Mouse (Mus musculus) limb, embryonic 13.5 days (tissue): ENCODE measurements around the gene Sectm1a. TPM values are rescaled to one million over a fixed set of nuclear protein-coding genes. Genes with fewer than 3 reads are reported as not detected.

ENCODE experiments used
- ATAC-seq: fragments of 200-750 bp; cut with Nextera tagmentation; 2 replicates; pipeline ENCODE4 v1.8.0; 2017; ENCODE audit warnings: low read depth, moderate number of reproducible peaks, moderate TSS enrichment; ENCODE audit not compliant: low FRiP score
- H3K27ac ChIP-seq: fragments of 300-500 bp; sonication (generic); 2 replicates; pipeline ENCODE4 v1.5.1; 2015; ENCODE audit warnings: inconsistent platforms, mild to moderate bottlenecking, moderate library complexity
- H3K27me3 ChIP-seq: fragments of 300-500 bp; sonication (generic); 2 replicates; pipeline ENCODE4 v1.6.1; 2015; ENCODE audit warnings: mild to moderate bottlenecking, inconsistent platforms
- H3K36me3 ChIP-seq: fragments of 300-500 bp; sonication (generic); 2 replicates; pipeline ENCODE4 v1.6.1; 2015; ENCODE audit warnings: inconsistent platforms, mild to moderate bottlenecking, moderate library complexity
- H3K4me1 ChIP-seq: fragments of 300-500 bp; sonication (generic); 2 replicates; pipeline ENCODE4 v1.6.1; 2015; ENCODE audit warnings: inconsistent platforms
- H3K4me2 ChIP-seq: fragments of 300-500 bp; sonication (generic); replicated peaks from 2 replicates; pipeline ENCODE4 v1.6.1; 2015; ENCODE audit warnings: inconsistent platforms, mild to moderate bottlenecking, moderate library complexity
- H3K4me3 ChIP-seq: fragments of 300-500 bp; sonication (generic); 2 replicates; pipeline ENCODE4 v1.5.1; 2015; ENCODE audit warnings: moderate library complexity, mild to moderate bottlenecking, inconsistent platforms
- H3K9ac ChIP-seq: fragments of 300-500 bp; sonication (generic); 2 replicates; pipeline ENCODE4 v1.6.1; 2015; ENCODE audit warnings: mild to moderate bottlenecking, inconsistent platforms
- H3K9me3 ChIP-seq: fragments of 300-500 bp; sonication (generic); 2 replicates; pipeline ENCODE4 v1.6.1; 2016; ENCODE audit warnings: inconsistent platforms
- WGBS: fragments of 180-500 bp; shearing (Covaris S2); methylation state at CpG from one replicate; pipeline ENCODE4 v1.1.7; 2015; 5-methylcytosine and 5-hydroxymethylcytosine counted together
- polyA plus RNA-seq: library from polyadenylated mRNA; unstranded; fragments of >200 nt; fragmentation: Nextera tagmentation; extraction: Ambion mirVana; gene quantifications from 2 replicates; pipeline ENCODE4 v1.2.1, GENCODE M21; 2015

Gene Sectm1a
- 0.13 and 0.37 TPM in 2 replicates for polyA plus RNA-seq

GRCm38 (mm10) chr11:121081120-121081519, at the start of gene Sectm1a:
Sectm1a (minus strand) TSS chr11:121081220.
- Histone ChIP-seq H3K4me2 (no peak within 1 kb of the TSS), H3K27ac (no peak within 1 kb of the TSS)
- 65% methylated on average over 3 of the region's 3 CpGs for WGBS

GRCm38 (mm10) chr11:121129616-121130015, 48.6 kb upstream of the Sectm1a start:
- Histone ChIP-seq H3K4me2 (no peak overlapping the region), H3K4me1 (no peaks in the 10 kb centered on the region), H3K36me3 (no peaks in the 10 kb centered on the region)

More at GRCm38 (mm10) chr11:121081120-121081519, at the start of gene Sectm1a:
- no peak within 1 kb of the TSS for H3K4me3 ChIP-seq
- no peaks in the 10 kb centered on the region for H3K9me3 ChIP-seq
- no peaks in the 10 kb centered on the region for H3K36me3 ChIP-seq
- H3K9ac ChIP-seq = no peak within 1 kb of the TSS
- H3K27me3 ChIP-seq = no peaks in the 10 kb centered on the region
- no peak for ATAC-seq
- no peaks in the 10 kb centered on the region for H3K4me1 ChIP-seq

GRCm38 (mm10) chr11:121127441-121127840, 46.4 kb upstream of the Sectm1a start:
- Histone ChIP-seq H3K4me3 (no peak overlapping the region), H3K27ac (no peak overlapping the region), H3K36me3 (no peaks in the 10 kb centered on the region), H3K27me3 (no peaks in the 10 kb centered on the region), H3K4me2 (no peak overlapping the region), H3K9ac (no peak overlapping the region), H3K9me3 (no peaks in the 10 kb centered on the region), H3K4me1 (no peaks in the 10 kb centered on the region)
- 92% methylated on average over 3 of the region's 3 CpGs for WGBS
- no peak for ATAC-seq

More at GRCm38 (mm10) chr11:121129616-121130015, 48.6 kb upstream of the Sectm1a start:
- Histone ChIP-seq H3K27ac (no peak overlapping the region), H3K27me3 (no peaks in the 10 kb centered on the region), H3K9me3 (no peaks in the 10 kb centered on the region), H3K9ac (no peak overlapping the region), H3K4me3 (no peak overlapping the region)
- no peak for ATAC-seq
- WGBS = 52% methylated on average over 1 of the region's 1 CpGs

- WGBS = 81% methylated on average over 1 of the region's 1 CpGs
- no peak for ATAC-seq
- Histone ChIP-seq H3K36me3 (no peaks in the 10 kb centered on the region), H3K27me3 (no peaks in the 10 kb centered on the region), H3K4me2 (no peak overlapping the region), H3K9me3 (no peaks in the 10 kb centered on the region), H3K4me3 (no peak overlapping the region), H3K4me1 (no peaks in the 10 kb centered on the region), H3K27ac (no peak overlapping the region), H3K9ac (no peak overlapping the region)
Observed at GRCm38 (mm10) chr11:121126395-121126794, 45.4 kb upstream of the Sectm1a start.

- no peaks in the 10 kb centered on the region for H3K9me3 ChIP-seq
- H3K9ac ChIP-seq = no peak overlapping the region
- ATAC-seq = no peak
- no peaks in the 10 kb centered on the region for H3K27me3 ChIP-seq
- 90% methylated on average over 3 of the region's 3 CpGs for WGBS
- no peak overlapping the region for H3K27ac ChIP-seq
- H3K36me3 ChIP-seq = no peaks in the 10 kb centered on the region
- no peak overlapping the region for H3K4me3 ChIP-seq
- no peaks in the 10 kb centered on the region for H3K4me1 ChIP-seq
- no peak overlapping the region for H3K4me2 ChIP-seq
Observed at GRCm38 (mm10) chr11:121125522-121126172, 44.6 kb upstream of the Sectm1a start.

GRCm38 (mm10) chr11:121123438-121123837, 42.4 kb upstream of the Sectm1a start:
- no peak overlapping the region for H3K4me3 ChIP-seq
- no peak overlapping the region for H3K4me2 ChIP-seq
- H3K9ac ChIP-seq = no peak overlapping the region
- 85% methylated on average over 4 of the region's 4 CpGs for WGBS
- no peaks in the 10 kb centered on the region for H3K27me3 ChIP-seq
- no peaks in the 10 kb centered on the region for H3K36me3 ChIP-seq
- no peaks in the 10 kb centered on the region for H3K4me1 ChIP-seq
- H3K9me3 ChIP-seq = no peaks in the 10 kb centered on the region
- ATAC-seq = no peak
- no peak overlapping the region for H3K27ac ChIP-seq

- H3K4me1 ChIP-seq = no peaks in the 10 kb centered on the region
- H3K27me3 ChIP-seq = no peaks in the 10 kb centered on the region
- H3K4me3 ChIP-seq = no peak overlapping the region
- 75% methylated on average over 2 of the region's 2 CpGs for WGBS
- H3K36me3 ChIP-seq = no peaks in the 10 kb centered on the region
- H3K9me3 ChIP-seq = no peaks in the 10 kb centered on the region
- H3K4me2 ChIP-seq = no peak overlapping the region
- ATAC-seq = no peak
- no peak overlapping the region for H3K9ac ChIP-seq
- H3K27ac ChIP-seq = no peak overlapping the region
Observed at GRCm38 (mm10) chr11:121122024-121122670, 41.1 kb upstream of the Sectm1a start.

- Histone ChIP-seq H3K9me3 (no peaks in the 10 kb centered on the region), H3K27me3 (no peaks in the 10 kb centered on the region), H3K27ac (no peak overlapping the region), H3K36me3 (no peaks in the 10 kb centered on the region), H3K4me2 (no peak overlapping the region), H3K4me1 (no peaks in the 10 kb centered on the region), H3K4me3 (no peak overlapping the region), H3K9ac (no peak overlapping the region)
- 85% methylated on average over 3 of the region's 3 CpGs for WGBS
- ATAC-seq = no peak
Observed at GRCm38 (mm10) chr11:121121151-121121550, 40.1 kb upstream of the Sectm1a start.

GRCm38 (mm10) chr11:121118577-121118976, 37.6 kb upstream of the Sectm1a start, which contains the start of gene Tex19.2:
Tex19.2 (minus strand) TSS chr11:121118677.
- Histone ChIP-seq H3K36me3 (no peaks in the 10 kb centered on the region), H3K9me3 (no peaks in the 10 kb centered on the region), H3K4me2 (no peak within 1 kb of the TSS), H3K9ac (no peak within 1 kb of the TSS), H3K4me3 (no peak within 1 kb of the TSS), H3K4me1 (no peaks in the 10 kb centered on the region), H3K27ac (no peak within 1 kb of the TSS), H3K27me3 (no peaks in the 10 kb centered on the region)
- no peak for ATAC-seq
- WGBS = 83% methylated on average over 3 of the region's 3 CpGs

GRCm38 (mm10) chr11:121118106-121118505, 37.1 kb upstream of the Sectm1a start:
- WGBS = 94% methylated on average over 18 of the region's 18 CpGs
- H3K9me3 ChIP-seq = no peaks in the 10 kb centered on the region
- no peak overlapping the region for H3K9ac ChIP-seq
- H3K27me3 ChIP-seq = no peaks in the 10 kb centered on the region
- H3K4me3 ChIP-seq = no peak overlapping the region
- no peaks in the 10 kb centered on the region for H3K36me3 ChIP-seq
- H3K27ac ChIP-seq = no peak overlapping the region
- H3K4me1 ChIP-seq = no peaks in the 10 kb centered on the region
- no peak for ATAC-seq
- H3K4me2 ChIP-seq = no peak overlapping the region

GRCm38 (mm10) chr11:121112091-121112775, 31.2 kb upstream of the Sectm1a start:
- ATAC-seq = no peak
- no peaks in the 10 kb centered on the region for H3K9me3 ChIP-seq
- no peak overlapping the region for H3K9ac ChIP-seq
- no peak overlapping the region for H3K4me2 ChIP-seq
- H3K4me1 ChIP-seq = no peaks in the 10 kb centered on the region; the same call in 1 of the 2 replicates
- no peaks in the 10 kb centered on the region for H3K27me3 ChIP-seq
- no peaks in the 10 kb centered on the region for H3K36me3 ChIP-seq
- H3K27ac ChIP-seq = no peak overlapping the region
- WGBS = 80% methylated on average over 5 of the region's 5 CpGs
- no peak overlapping the region for H3K4me3 ChIP-seq

- WGBS = 63% methylated on average over 1 of the region's 1 CpGs
- no peak overlapping the region for H3K4me3 ChIP-seq
- no peaks in the 10 kb centered on the region for H3K9me3 ChIP-seq
- no peaks in the 10 kb centered on the region for H3K27me3 ChIP-seq
- no peaks in the 10 kb centered on the region for H3K36me3 ChIP-seq
- no peaks in the 10 kb centered on the region; the same call in 1 of the 2 replicates for H3K4me1 ChIP-seq
- H3K27ac ChIP-seq = no peak overlapping the region
- no peak overlapping the region for H3K9ac ChIP-seq
- no peak for ATAC-seq
- H3K4me2 ChIP-seq = no peak overlapping the region
Observed at GRCm38 (mm10) chr11:121111601-121112000, 30.6 kb upstream of the Sectm1a start.
